Mouse (Mus musculus) heart, adult 2 months (tissue): ENCODE results near the gene Chchd10.

ENCODE experiments used
- CTCF ChIP-seq: fragments of 200-600 bp; IDR thresholded peaks from 2 replicates; pipeline ENCODE4 v1.8.1; 2022; ENCODE audit warnings: antibody characterized with exemption, mild to moderate bottlenecking, moderate library complexity
- POLR2A ChIP-seq: fragments of 200-500 bp; IDR thresholded peaks from 2 replicates; pipeline ENCODE4 v1.6.1; 2011; ENCODE audit warnings: mild to moderate bottlenecking, low read depth, low read length, control low read depth; ENCODE audit not compliant: insufficient read depth

DNA sequence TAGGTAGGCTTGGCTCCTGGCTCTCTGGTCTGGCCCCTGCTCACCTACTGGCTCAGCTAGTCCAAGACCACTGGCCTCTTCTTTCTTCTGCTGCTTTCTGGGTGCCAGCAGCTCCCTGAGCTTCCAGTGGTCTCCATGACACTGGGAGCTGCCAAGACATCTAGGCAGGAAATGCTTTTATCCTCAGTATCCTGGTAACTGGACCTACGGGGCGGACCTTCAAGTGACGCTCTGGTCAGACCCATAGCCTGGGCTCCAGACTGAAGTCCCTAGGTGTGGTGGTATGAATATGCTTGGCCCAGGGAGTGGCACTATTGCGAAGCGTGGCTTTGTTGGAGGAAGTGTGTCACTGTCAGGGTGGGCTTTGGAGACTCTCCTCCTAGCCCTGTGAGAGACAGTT is 7.6 kb downstream of the Chchd10 start, which contains the start of gene Gm867:
- TF ChIP-seq POLR2A (0 out of 2 replicates have a peak, but pooled peaks have one; percentile 16), CTCF (no peak)
